Mouse (Mus musculus): ENCODE results near the gene Gm10340.
"Not testable (repeated sequence)": the region's sequence is repeated elsewhere in the genome, so short reads cannot be mapped to it uniquely, and the experiment has no call there.

GRCm38 (mm10) chr14:3116051-3116450, 17.7 kb upstream of the Gm10340 start:
- TF ChIP-seq CTCF, EP300 (IDR thresholded peaks at IDR 0.05): not testable (repeated sequence)
